Mouse (Mus musculus) liver, embryonic 14.5 days (tissue): ENCODE measurements at regions not wholly inside any gene's neighbourhood (a gene's known extent, or its start where the extent isn't known, plus 50 kb on each side); places are given as distances from the start of the nearest gene placed in this dataset.

Experiments
- CTCF ChIP-seq: IDR thresholded peaks from 2 replicates; pipeline ENCODE4 v1.5.1; 2016; ENCODE audit warnings: antibody characterized with exemption, low read depth, control low read depth
- EP300 ChIP-seq: IDR thresholded peaks from 2 replicates; pipeline ENCODE4 v1.6.1; 2016; ENCODE audit warnings: antibody characterized with exemption, low read depth

- TF ChIP-seq CTCF (no peak), EP300 (no peak)
Observed at GRCm38 (mm10) chr12:70645407-70645806, 179.9 kb upstream of the Frmd6 start.
